Mouse (Mus musculus) ES-Bruce4 (cell line): ENCODE measurements at regions not wholly inside any gene's neighbourhood (a gene's known extent, or its start where the extent isn't known, plus 50 kb on each side); places are given as distances from the start of the nearest gene placed in this dataset.
A peak's percentile ranks its signal among the peaks of the same experiment; 100 is the strongest.

Source experiments
- H3K27ac ChIP-seq: 2 replicates; pipeline ENCODE4 v1.5.1; 2012; ENCODE audit warnings: low read length, inconsistent platforms; ENCODE audit not compliant: insufficient read depth
- H3K27me3 ChIP-seq: 2 replicates; pipeline ENCODE4 v1.6.1; 2012; ENCODE audit warnings: mild to moderate bottlenecking, low read length, inconsistent platforms; ENCODE audit not compliant: control insufficient read depth, poor library complexity, insufficient read depth, severe bottlenecking
- H3K36me3 ChIP-seq: 2 replicates; pipeline ENCODE4 v1.6.1; 2012; ENCODE audit warnings: inconsistent platforms, mild to moderate bottlenecking, low read length, moderate library complexity; ENCODE audit not compliant: control insufficient read depth, poor library complexity, insufficient read depth, severe bottlenecking
- H3K4me1 ChIP-seq: one replicate; pipeline ENCODE4 v1.8.1; 2011; ENCODE audit warnings: low read length; ENCODE audit not compliant: control insufficient read depth, insufficient read depth
- H3K4me3 ChIP-seq: 2 replicates; pipeline ENCODE4 v1.5.1; 2011; ENCODE audit warnings: low read depth, mild to moderate bottlenecking, low read length
- H3K9ac ChIP-seq: 2 replicates; pipeline ENCODE4 v1.6.1; 2012; ENCODE audit warnings: low read depth, mild to moderate bottlenecking, inconsistent platforms; ENCODE audit not compliant: poor library complexity, severe bottlenecking
- H3K9me3 ChIP-seq: replicated peaks from 2 replicates; pipeline ENCODE4 v1.6.1; 2012; ENCODE audit warnings: mild to moderate bottlenecking, low read length, inconsistent platforms; ENCODE audit not compliant: control insufficient read depth, poor library complexity, insufficient read depth, severe bottlenecking
- CTCF ChIP-seq: IDR thresholded peaks from one replicate; pipeline ENCODE4 v1.8.1; 2011; ENCODE audit warnings: low read depth, low read length
- EP300 ChIP-seq: IDR thresholded peaks from 2 replicates; pipeline ENCODE4 v1.6.1; 2011; ENCODE audit warnings: low read depth, low read length; ENCODE audit not compliant: insufficient read depth
- POLR2A ChIP-seq: IDR thresholded peaks from one replicate; pipeline ENCODE4 v1.8.1; 2011; ENCODE audit warnings: low read length; ENCODE audit not compliant: insufficient read depth

GRCm38 (mm10) chr1:25008456-25009169 is 330.2 kb downstream of the Lmbrd1 start:
- Histone ChIP-seq H3K4me3 (no peak overlapping the region), H3K9ac (no peak overlapping the region), H3K36me3 (no peaks in the 10 kb centered on the region), H3K4me1 (no peaks in the 10 kb centered on the region), H3K9me3 (peaks cover 3% of the 10 kb centered on the region; the same call in 1 of the 2 replicates), H3K27me3 (no peaks in the 10 kb centered on the region), H3K27ac (no peak overlapping the region)
- TF ChIP-seq POLR2A (no peak), EP300 (no peak), CTCF (no peak)

DNA sequence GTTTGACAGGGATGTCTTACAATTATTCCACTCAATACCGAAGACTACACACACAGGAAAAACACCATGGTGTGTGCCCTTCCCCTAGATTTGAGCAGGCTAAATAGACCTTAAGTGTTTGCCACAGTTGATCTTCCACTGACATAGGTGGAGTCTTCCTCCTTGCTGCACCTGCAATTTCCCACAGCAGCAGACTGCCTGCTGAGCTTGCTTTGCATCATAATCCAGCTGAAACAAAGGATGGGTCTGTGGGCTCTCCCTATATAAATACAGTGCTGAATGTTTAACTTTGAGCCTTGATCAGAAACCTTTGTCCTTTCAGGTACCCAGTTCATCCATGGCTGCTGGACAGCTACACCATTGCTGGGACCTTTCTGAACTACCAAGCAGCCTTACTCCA is 334.3 kb downstream of the Lmbrd1 start:
- Histone ChIP-seq H3K27me3 (no peaks in the 10 kb centered on the region), H3K4me3 (no peak overlapping the region), H3K4me1 (no peaks in the 10 kb centered on the region), H3K9me3 (peaks cover 8% of the 10 kb centered on the region), H3K9ac (no peak overlapping the region), H3K36me3 (no peaks in the 10 kb centered on the region), H3K27ac (no peak overlapping the region)
- 0 out of 2 replicates have a peak, but pooled peaks have one; percentile 64 for TF ChIP-seq EP300
- no peak for TF ChIP-seq CTCF
